Comparison of ENCODE assay signal across 17 mouse cellular contexts in the genomic region with DNA sequence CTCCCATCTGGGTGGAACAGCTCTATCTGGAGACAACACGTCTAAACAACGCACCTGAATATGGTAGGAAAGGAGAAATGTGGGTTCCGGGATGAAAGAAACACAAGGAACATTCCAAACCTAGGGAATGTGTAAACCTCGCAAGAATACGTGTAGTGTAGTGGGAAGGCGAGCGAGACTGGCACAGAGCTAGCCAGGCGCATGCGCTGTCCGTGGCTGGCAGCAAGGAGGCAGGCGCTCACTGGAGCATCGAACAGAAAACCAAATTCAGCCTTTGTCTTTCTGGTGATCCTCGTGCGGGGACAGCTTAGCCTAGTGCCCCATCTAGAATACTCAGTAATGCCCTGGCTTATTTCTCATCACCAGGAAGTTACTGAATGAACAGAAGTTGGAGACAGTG. TPM values are rescaled to one million over a fixed set of nuclear protein-coding genes. Genes with fewer than 3 reads are reported as not detected.
DNase-seq lines count a peak whose midpoint lies in the region; ATAC-seq and TF ChIP-seq lines count a peak whose summit lies in the region.
"Had no signal": no experiment of that assay in that cellular context is flagged by ENCODE, and none has a peak within 500 bp of the region (broad histone marks: within the 10 kb centered on the region; RNA-seq: fewer than 3 reads in every experiment).

No protein-coding gene starts in this region.

- H3K4me3 ChIP-seq in liver, postnatal 0 days (ENCODE audit: low read depth, low read length): no peak overlapping the region
- H3K4me3 ChIP-seq: forebrain, embryonic 12.5 days; heart, embryonic 13.5 days; hindbrain, embryonic 12.5 days; left cerebral cortex, adult 2 months had no signal

- H3K4me2 ChIP-seq in liver, postnatal 0 days (ENCODE audit: low read depth, low read length): no peak overlapping the region
- H3K4me2 ChIP-seq: forebrain, embryonic 12.5 days; heart, embryonic 13.5 days; hindbrain, embryonic 12.5 days had no signal

- ATAC-seq in liver, postnatal 0 days: no peak

- H3K27ac ChIP-seq in liver, postnatal 0 days (ENCODE audit: low read depth): no peak overlapping the region
- H3K27ac ChIP-seq: forebrain, embryonic 12.5 days; hindbrain, embryonic 12.5 days; left cerebral cortex, adult 2 months had no signal

- TF ChIP-seq EP300 in liver, postnatal 0 days (IDR thresholded peaks at IDR 0.05; ENCODE audit: low read depth): no peak

- no peak overlapping the region for H3K9ac ChIP-seq in liver, postnatal 0 days (replicated peaks)
- H3K9ac ChIP-seq: forebrain, embryonic 12.5 days; heart, embryonic 13.5 days; hindbrain, embryonic 12.5 days had no signal

- H3K27me3 ChIP-seq in liver, postnatal 0 days (ENCODE audit: insufficient read depth, low read length): no peaks in the 10 kb centered on the region
- H3K27me3 ChIP-seq: heart, embryonic 13.5 days; hindbrain, embryonic 12.5 days had no signal

- H3K4me1 ChIP-seq in liver, postnatal 0 days (ENCODE audit: insufficient read depth): peaks cover 3% of the 10 kb centered on the region; the same call in 1 of the 2 replicates
- H3K4me1 ChIP-seq: forebrain, embryonic 12.5 days; hindbrain, embryonic 12.5 days had no signal

- WGBS in liver, postnatal 0 days (ENCODE audit: insufficient replicate concordance): 66% methylated on average over 14 of the region's 14 CpGs

- peak; percentile 38 to 41 for DNase-seq in cerebellum, postnatal 14 days
- DNase-seq in cerebellum, adult 11-12 months: no peak
- no peak for DNase-seq in liver, postnatal 0 days
- no peak for DNase-seq in liver
- peak; percentile 32 for DNase-seq in thymus, postnatal 4 days
- DNase-seq in thymus, postnatal 10 days (ENCODE audit: low spot score in 2 of 2): no peak
- DNase-seq in ovary, postnatal 36 days (ENCODE audit: low spot score): no peak
- no peak for DNase-seq in embryo, embryonic 11 days
- DNase-seq: right cerebral cortex, postnatal 4 days had no signal

- TF ChIP-seq CTCF in liver, postnatal 0 days (IDR thresholded peaks at IDR 0.05; ENCODE audit: low read depth): peak; percentile 24; the same call in 1 of the 2 replicates

- H3K9me3 ChIP-seq in liver, postnatal 0 days (ENCODE audit: low read length): no peaks in the 10 kb centered on the region
- H3K9me3 ChIP-seq: forebrain, embryonic 12.5 days; G1E; heart, embryonic 13.5 days; hindbrain, embryonic 12.5 days had no signal

- H3K36me3 ChIP-seq in liver, postnatal 0 days (replicated peaks; ENCODE audit: insufficient read depth, low read length): no peaks in the 10 kb centered on the region
- H3K36me3 ChIP-seq: forebrain, embryonic 12.5 days; G1E; heart, embryonic 13.5 days; hindbrain, embryonic 12.5 days had no signal

RNA-seq across cellular contexts. Expression of a gene that starts 23.2 kb away (rescaled TPM):
- polyA plus RNA-seq in liver, postnatal 0 days (2015; fragmentation: Nextera tagmentation; extraction: Ambion mirVana): 48.4 and 49.3 TPM in 2 replicates
- polyA plus RNA-seq: cerebellum, adult 2 months; embryonic facial prominence, embryonic 11.5 days; forebrain, embryonic 12.5 days; G1E; limb, embryonic 14.5 days had no signal

Comparison
In these comparisons a context has a peak if more than half of its experiments do, and no peak if none do; other contexts are left out.
1. DNase-seq: peak in cerebellum, postnatal 14 days (2 of 2) and thymus, postnatal 4 days (single experiment); none in cerebellum, adult 11-12 months (single experiment), liver, postnatal 0 days (single experiment), liver (single experiment), thymus, postnatal 10 days (0 of 2), ovary, postnatal 36 days (single experiment) and embryo, embryonic 11 days (single experiment).